Mouse (Mus musculus): ENCODE data around the gene Slc34a3.

DNA sequence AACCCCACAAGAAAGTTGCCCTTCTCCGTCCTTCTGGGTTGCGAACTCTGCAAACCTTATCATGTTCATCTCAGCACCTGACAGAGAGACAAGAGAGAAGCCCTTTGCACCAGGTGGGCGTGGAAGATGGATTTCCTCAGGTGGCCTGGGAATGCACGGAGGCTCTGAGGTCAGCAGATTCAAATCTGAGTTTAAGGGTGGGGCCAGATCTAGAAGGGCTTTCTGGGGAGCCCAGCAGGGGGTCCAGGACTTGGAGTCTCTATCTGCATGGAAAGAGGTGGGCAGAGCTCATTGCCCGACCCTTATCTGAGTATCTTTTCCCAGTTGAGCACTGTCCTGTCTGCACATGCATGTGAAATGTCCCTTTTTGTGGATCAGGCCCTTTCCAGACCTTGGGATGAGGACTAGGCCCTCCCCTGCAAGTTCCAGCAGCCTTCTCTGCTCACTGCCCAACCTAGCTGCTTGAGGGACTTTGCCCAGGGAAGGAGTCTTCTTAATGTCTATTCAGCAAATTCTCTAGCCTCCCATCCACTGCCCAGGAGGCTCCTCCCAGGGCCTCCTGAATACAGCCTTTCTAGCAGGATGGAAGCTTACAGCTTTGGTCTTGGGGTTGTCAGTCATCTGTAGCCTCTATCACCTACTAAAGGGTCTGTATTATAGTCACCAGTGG is 522 bp upstream of the Slc34a3 start:
- TF ChIP-seq CTCF (IDR thresholded peaks at IDR 0.05; ENCODE audit: extremely low read depth, insufficient read depth, insufficient read length, insufficient replicate concordance): no peak
- TF ChIP-seq POLR2A (IDR thresholded peaks at IDR 0.05; ENCODE audit: low read depth, low read length): no peak
